In genomic region chr16:41532661-41533551, GRCm38 (mm10) we compare ENCODE assay signal across 8 mouse cellular contexts.
DNase-seq lines count a peak whose midpoint lies in the region; ATAC-seq lines count a peak whose summit lies in the region.

No protein-coding gene starts in this region.

- peak overlapping the region; percentile 92 for H3K4me2 ChIP-seq in kidney, embryonic 16.5 days (replicated peaks; ENCODE audit: low read depth, low read length)
- H3K4me2 ChIP-seq in forebrain, embryonic 16.5 days (ENCODE audit: low read length) = peak overlapping the region; percentile 76
- H3K4me2 ChIP-seq in hindbrain, embryonic 16.5 days (ENCODE audit: low read length) = peak overlapping the region; percentile 81
- H3K4me2 ChIP-seq in limb, embryonic 15.5 days = peak overlapping the region; percentile 92

- H3K9me3 ChIP-seq in kidney, embryonic 16.5 days (ENCODE audit: low read length) = no peaks in the 10 kb centered on the region
- no peaks in the 10 kb centered on the region for H3K9me3 ChIP-seq in forebrain, embryonic 16.5 days (ENCODE audit: control insufficient read depth, low read length)
- H3K9me3 ChIP-seq in hindbrain, embryonic 16.5 days (ENCODE audit: control insufficient read depth, low read length) = no peaks in the 10 kb centered on the region
- no peaks in the 10 kb centered on the region for H3K9me3 ChIP-seq in limb, embryonic 15.5 days

- peak overlapping the region; percentile 73 for H3K9ac ChIP-seq in kidney, embryonic 16.5 days (replicated peaks; ENCODE audit: low read length)
- peak overlapping the region; percentile 68 for H3K9ac ChIP-seq in forebrain, embryonic 16.5 days (replicated peaks; ENCODE audit: low read depth, low read length)
- H3K9ac ChIP-seq in hindbrain, embryonic 16.5 days (ENCODE audit: low read depth, low read length) = peak overlapping the region; percentile 77
- peak overlapping the region; percentile 50; the same call in 1 of the 2 replicates for H3K9ac ChIP-seq in limb, embryonic 15.5 days

- no peaks in the 10 kb centered on the region for H3K27me3 ChIP-seq in kidney, embryonic 16.5 days (ENCODE audit: insufficient read depth, low read length)
- H3K27me3 ChIP-seq in forebrain, embryonic 16.5 days (replicated peaks; ENCODE audit: control insufficient read depth, insufficient read depth, low read length) = no peaks in the 10 kb centered on the region
- H3K27me3 ChIP-seq in hindbrain, embryonic 16.5 days (replicated peaks; ENCODE audit: control insufficient read depth, insufficient read depth, low read length) = no peaks in the 10 kb centered on the region
- H3K27me3 ChIP-seq in limb, embryonic 15.5 days = no peaks in the 10 kb centered on the region

- no peak for DNase-seq in kidney, postnatal 36 days
- DNase-seq in cerebellum, adult 18-20 months = peak; percentile 74 to 75
- peak; percentile 69 to 70 for DNase-seq in right cerebral cortex, adult 2 months (ENCODE audit: low spot score in 2 of 2)

- no peaks in the 10 kb centered on the region for H3K36me3 ChIP-seq in kidney, embryonic 16.5 days (ENCODE audit: insufficient read depth, low read length)
- no peaks in the 10 kb centered on the region for H3K36me3 ChIP-seq in forebrain, embryonic 16.5 days (ENCODE audit: control insufficient read depth, insufficient read depth)
- H3K36me3 ChIP-seq in hindbrain, embryonic 16.5 days (ENCODE audit: control insufficient read depth, insufficient read depth, low read length) = no peaks in the 10 kb centered on the region
- H3K36me3 ChIP-seq in limb, embryonic 15.5 days = no peaks in the 10 kb centered on the region

- no peak overlapping the region for H3K27ac ChIP-seq in kidney, embryonic 16.5 days (ENCODE audit: low read length)
- peak overlapping the region; percentile 69 for H3K27ac ChIP-seq in forebrain, embryonic 16.5 days (ENCODE audit: low read length)
- H3K27ac ChIP-seq in hindbrain, embryonic 16.5 days (ENCODE audit: low read depth, low read length) = peak overlapping the region; percentile 86
- H3K27ac ChIP-seq in limb, embryonic 15.5 days = 0 out of 2 replicates have a peak overlapping the region, but pooled peaks have one; percentile 27

- H3K4me1 ChIP-seq in kidney, embryonic 16.5 days (ENCODE audit: insufficient read depth, low read length) = peaks cover 10% of the 10 kb centered on the region; the same call in 1 of the 2 replicates
- H3K4me1 ChIP-seq in forebrain, embryonic 16.5 days (replicated peaks; ENCODE audit: control insufficient read depth, insufficient read depth, low read length) = peaks cover 18% of the 10 kb centered on the region
- peaks cover 8% of the 10 kb centered on the region for H3K4me1 ChIP-seq in hindbrain, embryonic 16.5 days (ENCODE audit: control insufficient read depth, insufficient read depth, low read depth, low read length)
- peaks cover 7% of the 10 kb centered on the region for H3K4me1 ChIP-seq in limb, embryonic 15.5 days

- H3K4me3 ChIP-seq in kidney, embryonic 16.5 days (ENCODE audit: low read length) = peak overlapping the region; percentile 62
- peak overlapping the region; percentile 59 for H3K4me3 ChIP-seq in forebrain, embryonic 16.5 days (replicated peaks; ENCODE audit: low read length)
- H3K4me3 ChIP-seq in hindbrain, embryonic 16.5 days (ENCODE audit: low read length) = peak overlapping the region; percentile 72
- peak overlapping the region; percentile 59 for H3K4me3 ChIP-seq in limb, embryonic 15.5 days

- 1% methylated on average over 38 of the region's 38 CpGs for WGBS in kidney, embryonic 16.5 days
- WGBS in forebrain, embryonic 16.5 days = under 1% methylated on average over 38 of the region's 38 CpGs
- WGBS in hindbrain, embryonic 16.5 days = under 1% methylated on average over 38 of the region's 38 CpGs
- WGBS in limb, embryonic 15.5 days = under 1% methylated on average over 38 of the region's 38 CpGs

- ATAC-seq in kidney, embryonic 16.5 days (ENCODE audit: low FRiP score, low TSS enrichment) = peak; percentile 86
- peak; percentile 93 for ATAC-seq in forebrain, embryonic 16.5 days
- peak; percentile 94 for ATAC-seq in hindbrain, embryonic 16.5 days
- no peak; the same call in 1 of the 2 replicates for ATAC-seq in limb, embryonic 15.5 days (ENCODE audit: insufficient number of reproducible peaks, low FRiP score, low TSS enrichment, low read depth)
- ATAC-seq in CD4-positive, CD25-positive, alpha-beta regulatory T cell, adult 4 months = no peak

Comparison
In these comparisons a context has a peak if more than half of its experiments do, and no peak if none do; other contexts are left out.
1. ATAC-seq: peak in kidney, embryonic 16.5 days (single experiment), forebrain, embryonic 16.5 days (single experiment) and hindbrain, embryonic 16.5 days (single experiment); none in limb, embryonic 15.5 days (single experiment) and CD4-positive, CD25-positive, alpha-beta regulatory T cell, adult 4 months (single experiment).
2. DNase-seq: peak in cerebellum, adult 18-20 months (2 of 2) and right cerebral cortex, adult 2 months (2 of 2); none in kidney, postnatal 36 days (0 of 2).
3. Peak in every context shown above with its lines, with median percentiles within 50 percentile points of each other: H3K4me2 ChIP-seq, H3K4me3 ChIP-seq and H3K9ac ChIP-seq.